Mouse (Mus musculus) ES-Bruce4 (cell line): Measurements from ENCODE around the gene B3gnt3. TPM values are rescaled to one million over a fixed set of nuclear protein-coding genes. Genes with fewer than 3 reads are reported as not detected.
"Not testable (repeated sequence)": the region's sequence is repeated elsewhere in the genome, so short reads cannot be mapped to it uniquely, and the experiment has no call there.

ENCODE experiments used
- H3K27ac ChIP-seq: 2 replicates; pipeline ENCODE4 v1.5.1; 2012; ENCODE audit warnings: low read length, inconsistent platforms; ENCODE audit not compliant: insufficient read depth
- H3K27me3 ChIP-seq: 2 replicates; pipeline ENCODE4 v1.6.1; 2012; ENCODE audit warnings: mild to moderate bottlenecking, low read length, inconsistent platforms; ENCODE audit not compliant: control insufficient read depth, poor library complexity, insufficient read depth, severe bottlenecking
- H3K36me3 ChIP-seq: 2 replicates; pipeline ENCODE4 v1.6.1; 2012; ENCODE audit warnings: inconsistent platforms, mild to moderate bottlenecking, low read length, moderate library complexity; ENCODE audit not compliant: control insufficient read depth, poor library complexity, insufficient read depth, severe bottlenecking
- H3K4me1 ChIP-seq: one replicate; pipeline ENCODE4 v1.8.1; 2011; ENCODE audit warnings: low read length; ENCODE audit not compliant: control insufficient read depth, insufficient read depth
- H3K4me3 ChIP-seq: 2 replicates; pipeline ENCODE4 v1.5.1; 2011; ENCODE audit warnings: low read depth, mild to moderate bottlenecking, low read length
- H3K9ac ChIP-seq: 2 replicates; pipeline ENCODE4 v1.6.1; 2012; ENCODE audit warnings: low read depth, mild to moderate bottlenecking, inconsistent platforms; ENCODE audit not compliant: poor library complexity, severe bottlenecking
- H3K9me3 ChIP-seq: replicated peaks from 2 replicates; pipeline ENCODE4 v1.6.1; 2012; ENCODE audit warnings: mild to moderate bottlenecking, low read length, inconsistent platforms; ENCODE audit not compliant: control insufficient read depth, poor library complexity, insufficient read depth, severe bottlenecking
- CTCF ChIP-seq: IDR thresholded peaks from one replicate; pipeline ENCODE4 v1.8.1; 2011; ENCODE audit warnings: low read depth, low read length
- EP300 ChIP-seq: IDR thresholded peaks from 2 replicates; pipeline ENCODE4 v1.6.1; 2011; ENCODE audit warnings: low read depth, low read length; ENCODE audit not compliant: insufficient read depth
- POLR2A ChIP-seq: IDR thresholded peaks from one replicate; pipeline ENCODE4 v1.8.1; 2011; ENCODE audit warnings: low read length; ENCODE audit not compliant: insufficient read depth
- polyA plus RNA-seq: library from polyadenylated mRNA; stranded (reverse); fragments of >200 nt; gene quantifications from 2 replicates; pipeline ENCODE4 v1.2.4, GENCODE M21; 2011; ENCODE audit warnings: low read depth; ENCODE audit not compliant: missing spikeins, insufficient read depth, insufficient read length

B3gnt3 gene
- 1.8 and 2.0 TPM in 2 replicates for polyA plus RNA-seq

DNA sequence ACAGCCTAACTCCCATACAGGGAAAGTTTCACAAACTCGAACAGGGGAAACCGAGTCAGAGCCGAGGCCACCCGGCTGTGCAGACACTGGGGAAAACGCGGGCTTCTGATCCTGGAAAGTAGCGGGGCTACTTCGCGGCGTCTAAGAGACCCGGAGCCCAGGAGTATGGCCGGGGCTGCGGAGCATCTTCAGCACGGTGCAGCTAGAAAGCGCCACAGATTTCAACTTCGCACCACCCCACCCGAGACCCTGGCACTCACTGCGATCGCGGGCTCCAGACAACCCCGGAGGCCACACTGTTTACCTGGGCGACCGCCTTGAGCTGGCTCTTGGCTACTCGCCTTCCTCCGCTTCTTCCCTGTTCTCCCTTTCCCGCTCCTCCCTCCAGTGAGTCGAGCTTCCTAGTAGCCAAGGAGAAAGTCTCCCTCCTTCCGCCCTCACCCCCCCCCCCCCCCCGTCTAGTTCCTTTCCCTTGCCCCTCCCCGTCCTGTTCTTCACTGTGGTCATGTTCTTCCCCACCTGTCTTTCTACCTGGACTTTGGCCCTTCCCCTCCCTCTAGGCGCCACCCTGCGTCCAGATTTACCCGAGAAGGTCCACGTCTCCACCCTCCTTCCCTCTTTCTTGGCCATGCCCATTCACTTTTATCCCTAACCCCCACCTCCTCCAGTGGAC is at the start of gene B3gnt3:
TSS of gene B3gnt3 (minus strand) at position 376 of the 673 bp plus-strand sequence.
- H3K9ac ChIP-seq: peak within 1 kb of the TSS; percentile 50
- H3K9me3 ChIP-seq: no peaks in the 10 kb centered on the region
- peaks cover 3% of the 10 kb centered on the region for H3K4me1 ChIP-seq
- no peaks in the 10 kb centered on the region for H3K27me3 ChIP-seq
- H3K27ac ChIP-seq: no peak within 1 kb of the TSS
- peak within 1 kb of the TSS; percentile 11 for H3K4me3 ChIP-seq
- no peaks in the 10 kb centered on the region for H3K36me3 ChIP-seq
- no peak for TF ChIP-seq EP300

GRCm38 (mm10) chr8:71749321-71750075 is 47.9 kb upstream of the B3gnt3 start:
- not testable (repeated sequence) for H3K36me3 ChIP-seq, H3K4me3 ChIP-seq, H3K9me3 ChIP-seq, H3K27me3 ChIP-seq, H3K4me1 ChIP-seq, H3K9ac ChIP-seq, H3K27ac ChIP-seq
- TF ChIP-seq CTCF: peak; percentile 40

GRCm38 (mm10) chr8:71747082-71747481 is 45.5 kb upstream of the B3gnt3 start:
- H3K36me3 ChIP-seq, H3K9me3 ChIP-seq: not testable (repeated sequence)

DNA sequence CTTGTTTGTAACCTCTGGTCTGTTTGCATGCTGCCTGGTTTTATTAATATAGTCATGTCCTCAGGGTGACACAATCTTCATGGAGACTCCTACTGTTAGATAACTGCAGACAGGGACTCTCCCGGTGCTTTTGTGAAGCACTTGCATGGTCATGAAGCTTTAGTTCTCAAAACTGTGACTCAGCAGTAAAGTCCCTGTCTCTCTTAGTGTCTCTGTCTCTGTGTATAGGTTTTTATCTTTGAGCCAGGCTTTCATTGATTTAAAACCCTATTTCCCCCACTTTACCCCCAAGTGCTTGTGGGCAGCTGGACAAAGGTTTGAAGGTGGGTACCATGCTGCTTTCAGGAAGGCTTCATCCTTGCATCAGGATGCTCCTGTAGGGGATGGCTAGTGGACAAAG is 43.7 kb upstream of the B3gnt3 start:
- Histone ChIP-seq H3K4me3 (no peak overlapping the region), H3K27me3 (no peaks in the 10 kb centered on the region), H3K4me1 (no peaks in the 10 kb centered on the region), H3K9ac (no peak overlapping the region), H3K27ac (no peak overlapping the region), H3K9me3 (peaks cover 5% of the 10 kb centered on the region; the same call in 1 of the 2 replicates), H3K36me3 (no peaks in the 10 kb centered on the region)
- no peak for TF ChIP-seq CTCF
- no peak for TF ChIP-seq EP300

More at GRCm38 (mm10) chr8:71747082-71747481, 45.5 kb upstream of the B3gnt3 start:
- H3K27ac ChIP-seq, H3K9ac ChIP-seq, H3K4me3 ChIP-seq, H3K4me1 ChIP-seq, H3K27me3 ChIP-seq: not testable (repeated sequence)

GRCm38 (mm10) chr8:71742783-71743182 is 41.2 kb upstream of the B3gnt3 start:
- Histone ChIP-seq H3K36me3 (no peaks in the 10 kb centered on the region), H3K27me3 (no peaks in the 10 kb centered on the region), H3K4me3 (no peak overlapping the region), H3K9ac (no peak overlapping the region), H3K9me3 (no peaks in the 10 kb centered on the region), H3K4me1 (no peaks in the 10 kb centered on the region), H3K27ac (no peak overlapping the region)
- TF ChIP-seq EP300: no peak
- no peak for TF ChIP-seq POLR2A
- TF ChIP-seq CTCF: no peak

DNA sequence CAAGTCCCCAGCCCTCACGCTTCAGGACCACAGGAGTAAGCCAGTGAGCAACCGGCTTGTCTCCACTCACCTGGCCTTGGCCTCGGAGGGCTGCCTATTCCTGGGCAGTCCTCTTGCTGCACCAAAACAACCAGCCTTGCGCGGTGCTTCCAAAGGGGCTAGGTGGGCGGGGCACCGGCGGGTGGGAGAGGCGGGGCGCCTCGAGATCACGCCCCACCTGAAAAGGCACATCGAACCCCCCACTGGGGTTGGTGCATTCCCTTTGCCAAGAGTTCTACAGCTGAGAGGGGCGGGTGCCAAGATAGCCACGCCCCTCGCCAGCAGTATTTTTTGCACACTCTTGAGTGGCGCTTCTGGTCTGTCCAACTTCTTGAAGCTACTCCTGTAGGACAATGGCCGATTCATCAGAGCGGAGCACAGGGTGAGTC is 40.1 kb upstream of the B3gnt3 start:
- H3K36me3 ChIP-seq: no peaks in the 10 kb centered on the region
- H3K27me3 ChIP-seq: no peaks in the 10 kb centered on the region
- TF ChIP-seq EP300 (no peak), POLR2A (no peak), CTCF (no peak)
- H3K9me3 ChIP-seq: no peaks in the 10 kb centered on the region
- H3K4me1 ChIP-seq: no peaks in the 10 kb centered on the region
- no peak overlapping the region for H3K27ac ChIP-seq
- H3K9ac ChIP-seq: no peak overlapping the region
- H3K4me3 ChIP-seq: peak overlapping the region; percentile 17; the same call in 1 of the 2 replicates
